Mouse (Mus musculus) embryo, embryonic 10.5 days (tissue): ENCODE measurements around the gene Cdc123.

Experiments
- DNase-seq: peaks from one replicate; pipeline ENCODE4 v3.0.0-alpha.2; 2015; ENCODE audit warnings: low spot score

Cdc123 gene

DNA sequence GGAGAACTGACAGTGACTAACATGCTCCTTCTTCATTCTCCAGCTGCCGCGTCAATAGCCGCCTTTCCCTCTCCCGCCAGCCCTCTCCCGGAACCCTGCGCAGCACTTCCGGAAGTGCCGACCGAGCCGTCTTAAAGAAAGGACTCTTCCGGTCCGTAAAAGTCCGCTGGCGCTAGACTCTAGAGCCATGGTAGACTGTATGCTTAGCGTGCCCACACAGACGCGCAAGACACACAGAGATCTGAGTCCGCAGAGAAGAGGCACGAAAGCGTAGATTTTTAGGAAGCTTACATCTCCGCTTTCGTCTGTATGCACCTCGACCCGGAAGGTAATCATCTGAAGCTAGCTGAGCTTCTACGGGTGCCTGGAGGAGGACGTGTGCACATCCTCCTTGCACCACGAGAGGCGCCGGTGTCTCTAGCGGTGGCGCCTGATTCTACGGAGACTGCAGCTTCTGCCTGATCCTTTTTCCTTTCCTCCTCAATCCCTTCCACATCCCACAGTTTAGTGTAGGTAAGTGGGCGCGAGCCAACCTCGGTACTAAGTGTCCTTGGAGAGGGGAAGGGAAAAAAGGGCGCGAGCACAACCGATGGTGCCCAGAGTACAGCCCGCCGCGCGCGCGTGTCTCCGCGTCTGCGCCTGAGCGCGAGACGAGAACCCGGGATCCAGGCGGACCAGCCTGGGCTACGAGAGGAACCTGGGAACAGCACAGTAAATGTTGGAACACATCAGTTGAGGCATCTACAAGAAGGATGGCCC is at the start of gene Cdc123, which contains the start of gene Nudt5:
TSS of gene Cdc123 (minus strand) at position 292 of the 759 bp plus-strand sequence.
TSS of gene Nudt5 (plus strand) at position 147 of the 759 bp plus-strand sequence.
- peak; percentile 96 for DNase-seq

DNA sequence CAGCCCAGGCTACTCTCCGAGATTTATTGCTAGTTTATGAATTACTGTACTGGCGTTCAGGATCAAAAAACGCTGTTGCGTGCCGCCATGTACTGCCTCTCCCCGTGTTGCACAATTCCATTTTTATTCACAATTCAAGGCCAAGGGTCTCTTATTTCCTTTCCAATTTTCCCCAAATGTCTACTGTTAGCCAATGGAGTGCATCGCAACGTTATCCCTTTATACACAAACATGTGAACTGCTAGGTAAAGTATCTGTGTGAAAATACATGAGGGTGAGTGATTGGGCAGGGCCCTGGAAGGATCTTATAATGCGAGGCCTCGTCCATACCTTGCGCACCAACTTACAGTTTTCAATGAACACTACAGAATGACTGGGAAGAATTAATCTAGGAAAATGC is 49.3 kb upstream of the Cdc123 start:
- peak; percentile 44 for DNase-seq

DNA sequence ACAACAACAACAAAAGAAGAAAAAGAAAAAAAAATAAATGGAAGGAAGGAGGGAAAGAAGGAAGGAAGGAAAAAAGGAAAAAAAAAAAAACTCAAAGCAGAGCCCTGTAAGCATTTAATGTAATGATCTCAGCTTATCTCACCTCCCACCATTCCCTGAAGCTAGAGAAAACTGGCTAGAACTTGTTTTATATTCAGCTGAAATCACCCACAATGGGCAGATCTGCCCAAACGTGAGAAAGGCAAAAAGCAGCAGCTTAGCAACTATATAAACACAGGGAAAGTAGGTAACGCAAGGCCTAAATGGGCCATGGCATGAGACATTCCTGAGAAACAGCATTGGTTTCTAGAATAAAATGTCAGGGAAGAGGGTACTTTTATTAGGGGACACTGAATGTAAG is 44.4 kb upstream of the Cdc123 start:
- no peak for DNase-seq

DNA sequence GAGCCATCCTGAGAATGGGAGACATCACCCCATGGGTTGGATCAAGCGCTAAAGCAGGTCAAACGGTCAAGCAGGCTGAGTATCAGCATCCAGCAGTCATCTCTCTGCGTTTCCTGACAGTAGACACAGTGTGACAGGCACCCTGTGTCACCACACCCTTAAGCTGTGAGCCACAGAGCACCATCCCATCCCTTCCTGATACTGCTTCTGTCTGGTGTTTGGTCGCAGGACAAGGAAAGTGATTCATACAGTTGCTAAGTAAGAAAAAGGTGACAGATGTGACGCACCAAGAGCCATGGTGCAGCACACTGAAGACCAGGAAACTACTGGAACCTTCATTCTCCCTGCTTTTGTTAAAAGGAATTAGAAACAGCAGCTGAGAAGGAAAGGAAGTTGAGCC is 43.9 kb upstream of the Cdc123 start:
- no peak for DNase-seq

DNA sequence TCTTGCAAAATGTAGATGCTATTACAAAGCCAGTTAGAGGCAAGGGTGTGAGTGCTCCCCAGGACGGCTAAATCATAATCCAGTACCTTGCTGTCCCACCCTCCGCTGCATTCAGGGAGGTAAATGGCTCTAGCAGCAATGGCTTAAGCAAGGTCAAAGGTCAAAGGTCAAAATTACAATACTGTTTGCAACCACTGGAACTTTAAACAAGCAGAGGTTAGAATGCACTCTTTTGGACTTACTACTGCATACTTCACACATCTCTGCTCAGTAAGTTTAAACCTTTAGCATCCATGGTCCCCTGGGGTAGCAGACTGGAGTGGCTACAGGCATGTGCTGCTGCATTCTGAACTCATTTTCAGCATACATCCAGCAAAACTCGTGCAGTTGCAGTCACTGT is 32.5 kb upstream of the Cdc123 start:
- peak; percentile 12 for DNase-seq

DNA sequence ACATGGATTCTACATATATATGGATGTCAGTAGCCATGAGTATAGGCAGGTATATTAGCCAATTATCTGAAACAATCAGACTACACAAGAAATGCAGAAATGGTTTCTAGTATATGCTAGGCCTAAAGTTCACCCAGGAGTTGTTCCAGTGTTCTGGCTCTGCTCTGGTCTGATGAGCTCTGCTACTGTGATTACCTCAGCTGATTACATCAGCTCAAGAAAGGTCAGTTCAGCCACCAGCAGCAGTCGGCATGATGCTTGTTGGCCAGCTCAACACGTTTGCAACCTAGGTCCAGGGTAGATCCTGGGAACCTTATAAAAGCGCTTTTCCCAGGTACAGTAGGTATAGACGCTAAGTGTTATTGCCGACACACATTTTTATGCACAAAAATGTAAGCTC is 24.8 kb upstream of the Cdc123 start:
- DNase-seq: no peak

DNA sequence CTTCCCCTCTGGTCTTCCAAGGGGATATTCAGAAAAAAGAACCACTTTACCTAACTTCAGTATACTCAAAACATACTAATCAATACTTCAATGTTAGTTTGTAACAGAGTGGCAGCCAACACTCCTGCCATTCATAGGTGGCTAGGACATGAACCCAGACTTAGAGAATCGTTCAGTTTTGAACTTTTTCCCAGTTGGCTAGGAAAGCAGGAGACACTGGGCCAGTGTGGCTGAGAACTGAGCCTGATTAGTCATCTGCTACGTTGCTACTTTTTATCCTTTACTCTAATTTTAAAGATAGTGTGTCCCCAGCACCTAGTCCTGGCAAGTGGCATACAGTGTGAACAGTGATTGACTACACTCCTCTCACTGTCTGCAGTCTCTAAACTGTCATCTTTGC is 22.7 kb upstream of the Cdc123 start:
- DNase-seq: no peak

DNA sequence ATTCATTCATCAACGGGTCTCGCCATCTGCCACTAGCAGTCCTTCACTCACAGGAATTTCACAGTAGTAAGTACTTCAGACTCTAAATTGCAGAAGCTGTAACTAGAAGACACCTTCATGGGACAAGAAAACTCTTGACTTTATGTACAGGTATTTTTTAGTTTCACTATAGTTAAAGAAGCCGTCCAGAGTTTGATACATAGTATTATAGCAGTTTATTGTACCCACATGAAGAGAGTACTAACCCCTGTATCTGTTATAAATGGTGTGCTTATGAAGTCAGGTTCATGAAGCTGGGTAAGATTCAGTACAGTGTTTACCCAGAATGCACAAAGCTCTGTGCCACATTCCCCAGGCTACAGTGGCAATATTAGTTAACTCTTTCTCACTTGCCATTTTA is 17.9 kb upstream of the Cdc123 start, which contains the start of gene Gm13199:
TSS of gene Gm13199 (minus strand) at position 101 of the 400 bp plus-strand sequence.
- DNase-seq: no peak

DNA sequence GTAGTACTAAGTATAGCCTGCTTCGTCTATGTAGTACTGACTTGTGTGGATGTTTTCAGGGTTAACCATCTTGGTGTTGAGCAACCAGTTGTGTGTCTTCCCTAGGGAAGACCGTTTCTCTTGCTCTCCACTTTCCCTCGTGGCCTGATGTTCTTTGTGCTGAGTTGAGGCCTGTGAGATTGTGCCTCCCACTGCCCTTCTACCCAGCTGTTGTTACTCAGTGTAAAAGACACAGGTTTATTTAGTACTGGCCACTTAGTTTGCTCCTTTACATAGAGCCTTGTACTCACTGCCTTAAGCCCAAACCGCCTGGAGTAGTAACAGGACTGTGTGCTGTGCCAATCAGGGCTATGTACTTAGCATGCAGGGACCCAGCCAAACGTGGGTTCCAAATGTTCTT is 6.9 kb upstream of the Cdc123 start:
- DNase-seq: no peak

DNA sequence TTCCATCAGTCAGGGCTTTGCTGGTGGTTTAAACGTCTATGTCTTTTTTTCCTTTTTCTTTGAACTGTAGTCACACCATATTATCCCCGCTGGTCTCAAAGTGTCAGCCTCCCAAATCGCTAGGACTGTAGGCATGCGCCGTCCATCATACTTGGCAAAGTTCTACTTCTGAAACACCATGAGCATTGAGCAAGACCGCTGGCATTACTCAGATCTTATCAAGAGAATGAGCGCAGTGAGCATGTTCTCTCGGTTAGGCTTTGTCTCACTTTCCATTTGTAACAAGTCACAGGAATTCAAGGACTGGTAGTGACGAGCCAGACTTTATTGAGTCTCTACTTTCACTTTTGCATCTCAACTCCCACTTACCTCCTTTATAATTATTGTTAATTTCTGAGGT is 6.2 kb upstream of the Cdc123 start:
- no peak for DNase-seq

DNA sequence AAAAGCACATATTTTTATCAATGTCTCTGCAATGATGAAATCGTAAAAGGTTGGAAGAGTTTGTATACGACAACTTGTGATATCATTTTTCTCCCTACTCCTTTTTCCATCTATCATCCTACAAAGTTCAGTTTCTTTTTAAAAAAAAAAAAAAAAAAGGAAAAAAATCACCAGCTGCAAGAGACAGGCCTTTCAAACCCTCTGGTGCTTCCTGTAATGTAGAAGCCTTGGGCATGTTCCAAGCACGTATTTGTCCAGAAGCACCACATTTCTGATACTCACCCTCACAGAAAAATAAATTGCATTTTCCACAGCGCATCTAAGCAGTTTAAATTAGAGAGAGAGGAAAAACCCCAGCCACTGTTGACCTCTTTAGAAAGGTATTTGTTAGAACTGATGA is 862 bp upstream of the Cdc123 start:
- no peak for DNase-seq

DNA sequence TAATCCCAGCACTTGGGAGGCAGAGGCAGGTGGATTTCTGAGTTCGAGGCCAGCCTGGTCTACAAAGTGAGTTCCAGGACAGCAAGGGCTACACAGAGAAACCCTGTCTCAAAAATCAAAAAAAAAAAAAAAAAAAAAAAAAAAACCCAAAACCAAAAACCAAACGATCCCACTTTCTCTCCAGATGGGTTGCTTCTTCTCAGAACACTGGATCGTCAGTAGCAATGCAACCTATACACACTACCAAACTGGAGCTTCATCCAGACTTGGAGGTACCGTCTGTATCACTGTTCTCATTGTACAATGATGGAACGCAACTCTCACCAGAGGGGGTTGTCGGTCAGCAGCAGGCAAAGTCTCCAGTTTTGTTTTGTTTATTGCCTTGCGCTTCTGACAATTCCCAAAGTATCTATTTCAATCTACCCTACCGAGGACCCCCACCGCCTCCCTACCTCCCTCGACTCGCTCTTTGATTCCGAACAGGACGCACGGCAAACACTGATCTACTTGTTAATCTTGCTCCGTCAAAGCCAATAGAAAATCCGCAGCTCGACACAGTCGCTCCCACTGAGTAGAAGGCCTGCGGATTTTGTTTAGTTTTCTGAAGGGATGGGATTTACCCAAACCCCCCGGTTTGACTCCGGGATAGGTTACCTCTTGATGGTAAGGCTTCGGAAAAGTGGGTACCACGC is 637 bp downstream of the Cdc123 start:
- DNase-seq: no peak

DNA sequence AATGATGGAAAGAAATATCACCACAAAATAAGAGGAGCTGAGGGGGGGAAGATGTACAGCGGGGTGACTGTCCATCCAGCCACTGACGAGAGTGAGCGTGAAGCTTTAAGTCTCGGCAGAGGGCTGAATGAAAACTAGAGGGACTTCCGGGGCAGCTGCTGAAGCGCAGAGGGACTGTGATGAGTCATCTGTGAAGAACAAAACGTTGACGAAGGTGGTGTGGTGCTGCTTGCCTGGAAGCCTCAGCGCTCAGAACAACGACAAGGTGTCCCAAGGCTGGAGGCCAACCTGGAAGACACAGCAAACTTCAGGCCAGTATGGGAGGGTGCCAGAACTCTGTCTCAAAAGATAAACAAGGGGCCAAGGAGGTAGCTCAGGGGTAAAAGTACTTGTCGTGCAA is 4.1 kb downstream of the Cdc123 start:
- DNase-seq: no peak

DNA sequence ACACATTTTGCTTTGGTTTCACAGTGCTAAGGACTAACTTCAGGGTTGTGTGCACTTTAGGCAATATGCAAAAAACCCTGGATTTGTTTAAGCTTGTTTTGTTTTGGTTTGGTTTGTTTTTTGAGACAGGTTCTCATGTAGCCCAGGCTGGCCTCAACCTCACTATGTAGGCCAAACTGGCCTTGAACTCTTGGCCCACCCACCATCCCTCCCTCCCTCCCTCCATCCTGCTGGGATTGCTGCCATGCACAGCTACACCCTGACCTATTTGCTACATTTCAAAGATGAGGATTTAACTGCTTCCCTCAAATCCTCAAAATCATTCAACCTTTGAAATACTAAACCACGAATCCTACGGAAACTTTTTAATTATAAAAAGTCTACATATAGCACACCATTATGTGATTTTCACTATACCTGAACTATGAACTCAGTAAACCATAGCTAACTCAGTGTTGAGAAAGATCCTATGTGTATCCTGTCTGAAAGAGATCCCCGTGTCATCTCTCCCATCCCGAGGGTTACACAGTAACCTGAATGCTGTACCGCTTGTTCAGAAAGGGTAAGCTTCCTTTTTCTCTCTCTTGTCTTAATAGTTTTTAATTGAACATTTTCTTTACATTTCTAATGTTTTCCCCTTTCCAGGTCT is 19.6 kb downstream of the Cdc123 start:
- no peak for DNase-seq

DNA sequence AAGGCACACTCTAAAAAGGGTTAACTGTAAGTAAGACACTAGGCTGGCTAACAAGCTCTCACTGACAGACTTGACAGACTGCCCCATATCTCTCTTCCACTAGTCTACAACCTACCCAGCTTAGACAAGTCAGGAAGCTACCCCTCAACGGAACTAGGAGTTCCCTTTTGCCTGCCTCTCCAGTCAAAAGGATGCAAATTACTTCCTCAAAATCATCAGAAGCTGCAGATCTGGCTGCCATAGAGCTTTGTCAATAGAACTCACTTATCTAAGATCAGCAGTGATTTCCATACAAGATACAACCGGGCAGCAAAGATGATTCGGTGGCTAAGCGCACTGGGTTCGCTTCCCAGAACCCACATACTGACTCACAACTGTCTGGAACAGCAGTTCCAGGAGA is 20.3 kb downstream of the Cdc123 start:
- DNase-seq: no peak

DNA sequence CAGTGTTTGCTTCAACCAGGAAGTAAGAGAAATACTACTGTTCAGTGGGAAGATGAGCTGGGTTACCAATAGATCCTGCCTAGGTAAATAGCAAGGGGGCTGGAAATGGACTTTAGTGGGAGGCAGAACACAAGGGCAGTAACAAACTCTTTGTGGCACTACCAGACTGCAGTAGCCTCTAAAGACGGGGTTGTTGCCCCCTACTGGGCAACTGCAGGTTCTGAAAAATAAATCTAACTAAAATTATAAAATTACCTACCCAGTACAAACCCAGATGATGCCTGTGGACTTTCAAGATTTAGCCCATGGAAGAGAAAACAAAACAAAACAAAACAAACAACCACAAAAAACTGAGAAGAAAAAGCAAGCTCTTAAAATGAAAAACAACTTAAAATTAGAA is 20.8 kb downstream of the Cdc123 start:
- peak; percentile 26 for DNase-seq

DNA sequence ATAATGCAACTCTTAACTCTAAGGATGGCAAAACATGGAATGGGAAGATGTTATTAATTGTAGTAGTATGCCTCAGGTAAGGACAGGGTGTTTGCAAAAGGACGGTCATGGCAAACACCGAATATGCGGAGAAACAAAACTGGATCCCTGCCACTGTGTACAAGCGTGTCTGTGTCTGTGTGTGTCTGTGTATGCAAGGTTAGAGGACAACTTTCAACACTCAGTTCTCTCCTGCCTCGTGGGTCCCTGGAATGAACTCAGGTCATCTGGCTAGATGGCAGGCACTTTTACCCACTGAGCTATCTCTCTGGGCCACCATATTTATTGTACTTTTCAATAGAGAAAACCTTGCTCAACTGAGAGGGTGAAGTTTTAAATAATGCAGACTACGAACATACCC is 22.5 kb downstream of the Cdc123 start:
- DNase-seq: no peak

DNA sequence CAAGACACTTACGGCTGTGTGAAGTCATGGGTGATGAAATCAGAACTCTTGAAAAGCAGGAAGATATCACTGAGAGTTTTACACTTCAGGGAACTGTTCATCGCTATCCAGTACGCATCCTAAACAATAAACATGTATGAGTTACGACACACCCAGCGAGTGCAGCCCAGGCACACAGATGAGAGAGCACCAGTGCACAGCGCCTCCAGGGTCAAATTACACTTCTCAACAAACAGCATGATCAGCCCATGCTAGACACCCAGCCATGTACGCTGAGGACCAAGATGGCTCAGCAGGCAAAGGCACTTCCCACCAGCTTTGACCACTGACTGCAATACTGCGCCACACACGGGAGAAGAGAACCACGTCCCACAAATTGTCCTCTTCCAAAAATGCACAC is 23.7 kb downstream of the Cdc123 start:
- no peak for DNase-seq

DNA sequence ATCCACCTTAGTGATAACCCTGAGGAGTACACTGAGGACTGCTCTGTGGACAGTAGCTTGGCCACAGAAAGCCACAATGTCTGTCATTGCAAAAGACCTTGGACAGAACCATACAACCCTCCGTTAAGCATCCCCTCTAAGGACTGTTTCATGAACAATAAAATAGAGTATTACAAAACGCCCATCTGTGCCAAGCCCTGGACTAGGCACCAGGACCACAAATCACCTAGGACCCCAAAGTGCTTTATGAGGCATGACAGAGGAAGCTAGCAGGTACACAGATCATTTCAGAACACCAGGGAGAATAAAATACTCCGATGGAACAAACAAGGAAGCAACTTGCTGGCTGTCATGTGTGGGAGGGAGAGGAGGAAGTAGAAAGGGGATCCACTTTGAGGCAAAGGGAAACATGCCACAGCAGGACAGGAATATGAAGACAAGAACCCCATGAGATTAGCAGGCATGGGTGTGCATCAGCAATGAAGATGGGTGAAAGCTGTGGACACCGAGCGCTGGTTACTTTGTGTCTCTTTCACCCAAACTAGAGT is 33.7 kb downstream of the Cdc123 start:
- DNase-seq: no peak

DNA sequence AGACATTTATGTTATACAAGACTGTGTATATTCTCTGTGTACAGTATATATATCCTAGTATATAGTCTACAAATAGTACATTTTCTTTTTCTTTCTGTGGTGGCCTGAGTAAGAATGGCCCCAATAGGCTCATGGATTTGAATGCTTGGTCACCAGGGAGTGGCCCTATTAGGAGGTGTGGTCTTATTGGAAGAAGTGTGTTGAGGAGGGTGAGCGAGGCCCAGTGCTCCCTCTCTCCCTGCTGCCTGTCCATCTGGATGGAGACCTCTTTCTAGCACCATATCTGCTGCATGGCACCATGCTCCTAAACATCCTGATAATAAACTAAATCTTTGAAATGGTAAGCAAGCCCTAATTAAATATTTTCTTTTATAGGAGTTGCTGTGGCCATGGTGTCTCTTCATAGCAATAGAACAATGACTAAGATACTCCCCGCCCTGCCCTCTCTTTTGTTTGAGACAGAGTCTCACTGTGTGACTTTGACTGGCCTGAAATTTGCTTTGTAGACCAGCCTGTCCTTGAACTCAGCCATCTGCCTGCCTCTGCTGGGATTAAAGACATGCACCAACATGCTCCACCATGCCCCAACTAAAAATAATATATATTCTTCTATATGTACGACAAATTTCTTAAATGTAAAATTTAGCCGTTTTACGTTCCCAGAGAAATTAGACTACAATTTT is 34.8 kb downstream of the Cdc123 start:
- DNase-seq: no peak

DNA sequence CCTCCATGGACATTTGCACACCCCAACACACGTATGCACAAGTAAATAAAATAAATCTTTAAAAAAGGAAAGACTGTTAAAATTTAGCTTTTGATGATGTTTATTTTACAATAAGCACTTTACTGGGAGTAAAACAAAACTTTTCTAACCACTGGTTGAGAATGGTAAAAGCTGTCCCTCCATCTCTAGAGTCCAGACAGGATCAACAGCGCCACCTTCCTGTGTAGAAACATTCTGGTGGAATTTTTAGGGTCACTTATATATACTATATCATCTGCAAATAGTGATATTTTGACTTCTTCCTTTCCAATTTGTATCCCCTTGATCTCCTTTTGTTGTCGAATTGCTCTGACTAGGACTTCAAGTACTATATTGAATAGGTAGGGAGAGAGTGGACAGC is 38.8 kb downstream of the Cdc123 start:
- peak; percentile 42 for DNase-seq

DNA sequence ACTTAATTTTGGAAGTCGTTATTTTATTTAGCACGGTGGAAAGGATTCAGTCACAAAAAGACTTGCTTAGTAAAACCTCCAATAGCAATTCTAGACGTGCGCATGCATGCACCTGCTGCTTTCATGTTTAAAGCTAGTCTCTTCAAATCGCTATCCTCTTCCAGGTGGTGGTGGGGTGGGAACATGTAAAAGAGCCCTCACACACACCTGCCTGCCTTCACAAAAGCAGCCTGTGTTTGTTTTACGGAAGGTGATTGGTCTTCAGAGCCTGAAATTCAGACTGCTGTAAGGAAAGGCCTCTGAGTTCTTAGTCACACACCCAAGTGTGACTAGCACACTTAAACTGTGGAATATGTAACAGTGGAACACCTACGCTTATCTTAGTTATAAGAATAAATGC is 39.7 kb downstream of the Cdc123 start:
- DNase-seq: no peak
